Mouse (Mus musculus): ENCODE results near the gene Nr1h2.

DNA sequence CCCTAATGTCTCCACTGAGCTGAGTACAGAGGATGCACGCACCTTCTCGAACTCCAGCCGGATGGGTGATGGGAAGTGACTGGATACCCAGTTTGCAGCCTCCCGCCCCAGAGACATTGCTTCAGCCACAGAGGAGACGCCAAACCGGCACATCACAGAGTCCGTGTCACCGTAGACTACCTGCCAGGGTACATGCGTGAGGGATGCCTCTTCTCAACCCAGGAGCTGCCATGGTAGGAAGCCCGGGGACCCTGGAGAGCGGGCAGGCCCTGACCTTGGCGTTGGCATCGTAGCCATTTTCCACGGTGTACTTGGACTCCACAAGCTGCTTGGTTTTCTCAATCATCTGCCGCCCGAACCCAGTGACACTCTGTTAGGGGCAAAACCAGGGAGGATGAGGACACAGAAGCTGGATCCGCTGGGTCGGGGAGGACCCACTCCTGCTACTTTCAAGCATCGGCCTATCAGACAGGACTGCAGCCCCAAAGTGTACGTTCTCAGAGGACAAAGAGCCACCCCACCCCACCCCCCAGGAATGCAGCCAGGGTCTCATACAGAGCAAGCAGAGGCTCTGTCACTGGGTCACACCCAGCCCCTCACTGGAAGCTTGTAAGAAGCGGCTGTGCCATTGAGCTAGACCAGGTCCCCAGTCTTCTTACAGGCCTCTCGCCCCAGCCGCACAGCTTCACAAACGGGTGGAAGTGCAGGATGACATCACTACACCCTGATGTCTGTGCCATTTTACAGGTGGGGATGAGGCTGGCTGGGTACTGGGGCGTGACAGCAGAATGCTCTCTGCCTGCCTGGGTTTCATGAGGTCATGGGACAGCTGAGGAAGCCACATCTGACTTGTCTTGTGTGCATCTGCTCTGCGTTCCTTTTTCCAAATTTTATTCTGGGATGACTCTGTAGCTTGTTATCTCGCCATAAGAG lies 17.8 kb downstream of the Nr1h2 start:
- no peak for TF ChIP-seq POLR2A (IDR thresholded peaks at IDR 0.05; ENCODE audit: low read depth, low read length)
- TF ChIP-seq CTCF (IDR thresholded peaks at IDR 0.05; ENCODE audit: extremely low read depth, insufficient read length, insufficient replicate concordance, low read depth, low read length) = no peak

All from small intestine, adult 2 months (tissue).